Mouse (Mus musculus) ES-Bruce4 (cell line): ENCODE measurements at regions not wholly inside any gene's neighbourhood (a gene's known extent, or its start where the extent isn't known, plus 50 kb on each side); places are given as distances from the start of the nearest gene placed in this dataset.

Experiments used
- CTCF ChIP-seq: IDR thresholded peaks from one replicate; pipeline ENCODE4 v1.8.1; 2011; ENCODE audit warnings: low read depth, low read length
- POLR2A ChIP-seq: IDR thresholded peaks from one replicate; pipeline ENCODE4 v1.8.1; 2011; ENCODE audit warnings: low read length; ENCODE audit not compliant: insufficient read depth

- TF ChIP-seq POLR2A, result no peak
- TF ChIP-seq CTCF, result no peak
Measured at GRCm38 (mm10) chr13:5519181-5519580, 342.1 kb upstream of the Klf6 start.
